Mouse (Mus musculus): ENCODE results near the gene Copa. TPM values are rescaled to one million over a fixed set of nuclear protein-coding genes. Genes with fewer than 3 reads are reported as not detected.

Gene Copa
- 157 and 163 TPM in 2 replicates for polyA plus RNA-seq (2014; fragmentation: Nextera tagmentation; extraction: Ambion mirVana)

DNA sequence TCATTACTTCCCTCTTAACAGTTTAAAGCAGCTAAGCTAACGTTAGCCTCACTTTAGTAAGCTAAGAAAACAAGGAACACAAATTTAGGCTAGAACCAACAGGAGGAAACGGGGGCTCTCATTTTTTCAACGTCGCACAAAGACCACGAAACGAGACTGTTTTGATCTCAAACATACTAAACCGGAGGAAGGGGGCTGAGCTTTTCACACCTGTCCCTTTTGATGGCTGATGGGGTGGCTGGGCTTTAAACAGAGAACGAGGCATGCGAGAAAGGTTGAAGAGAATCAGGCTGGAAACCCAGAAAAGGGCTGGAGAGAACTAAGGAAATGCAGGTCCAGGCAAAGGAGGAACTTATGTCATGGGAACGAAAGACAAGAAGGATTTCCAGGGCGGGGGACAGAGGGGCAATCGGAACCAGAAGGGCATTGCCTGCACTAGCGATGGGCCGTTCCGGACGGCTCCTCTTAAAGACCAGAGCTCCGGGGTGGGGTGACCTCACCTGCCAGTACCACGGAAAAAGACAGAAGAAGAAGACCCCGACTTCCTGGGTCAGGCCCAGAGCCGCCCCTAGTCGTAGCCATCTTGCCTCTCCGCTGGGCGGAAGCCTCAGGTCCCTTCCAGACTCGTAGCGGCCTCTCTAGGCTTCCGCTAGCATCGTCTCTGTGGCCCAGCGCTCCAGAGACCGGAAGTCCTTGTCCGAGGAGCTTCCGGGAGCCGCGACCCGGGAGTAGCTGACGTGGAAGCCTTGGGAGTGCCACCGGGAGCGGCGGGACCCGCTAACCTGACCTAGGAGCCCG, at the start of gene Copa, which contains the start of gene Ncstn:
TSS of gene Copa (plus strand) at position 429 of the 798 bp plus-strand sequence.
TSS of gene Ncstn (minus strand) at position 695 of the 798 bp plus-strand sequence.
- Histone ChIP-seq H3K9me3 (ENCODE audit: control insufficient read depth, low read length) (no peaks in the 10 kb centered on the region), H3K4me2 (ENCODE audit: low read length) (peak within 1 kb of the TSS; percentile 74), H3K9ac (ENCODE audit: low read length) (peak within 1 kb of the TSS; percentile 85), H3K4me3 (ENCODE audit: control insufficient read depth in 1 of 2, insufficient read depth in 1 of 2, low read depth in 1 of 2, low read length in 2 of 2) (peak within 1 kb of the TSS; percentile 78 to 93), H3K27ac (replicated peaks in 1 of 2; ENCODE audit: control insufficient read depth in 1 of 2, insufficient read depth in 1 of 2, low read depth in 2 of 2, low read length in 2 of 2) (peak within 1 kb of the TSS; percentile 82 to 84), H3K4me1 (ENCODE audit: control insufficient read depth in 2 of 2, insufficient read depth in 2 of 2, low read length in 2 of 2) (peaks cover 2 to 19% of the 10 kb centered on the region in 2 experiments; a peak in 2 of 4 replicates), H3K36me3 (ENCODE audit: control insufficient read depth, insufficient read depth, low read length) (peaks cover 42% of the 10 kb centered on the region), H3K27me3 (ENCODE audit: control insufficient read depth, insufficient read depth, low read length) (no peaks in the 10 kb centered on the region)
- peak; percentile 97 for ATAC-seq (ENCODE audit: insufficient number of reproducible peaks, insufficient read depth, low FRiP score, low read depth)
- under 1% methylated on average over 40 of the region's 40 CpGs for WGBS

DNA sequence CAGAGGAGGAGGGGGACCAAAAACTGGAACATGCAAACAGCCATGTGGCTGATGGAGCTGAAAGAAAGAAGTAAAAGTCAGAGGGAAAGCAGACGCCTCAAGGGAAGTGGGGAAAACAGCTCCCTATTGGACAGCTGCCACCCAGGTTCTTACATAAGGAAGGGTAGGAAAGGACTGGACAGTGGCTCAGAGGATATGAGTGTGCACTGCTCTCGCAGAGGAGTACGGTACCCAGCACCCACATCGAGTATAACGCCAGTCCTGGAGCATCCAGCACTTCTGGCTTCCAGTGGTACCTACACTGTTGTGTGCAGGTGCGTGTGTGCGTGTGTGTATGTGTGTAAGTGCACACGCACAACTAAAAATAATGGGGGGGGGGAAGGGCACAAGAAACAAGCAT, 35.9 kb upstream of the Copa start:
- Histone ChIP-seq H3K4me3 (ENCODE audit: control insufficient read depth in 1 of 2, insufficient read depth in 1 of 2, low read depth in 1 of 2, low read length in 2 of 2) (no peak overlapping the region), H3K9me3 (ENCODE audit: control insufficient read depth, low read length) (no peaks in the 10 kb centered on the region), H3K4me2 (ENCODE audit: low read length) (no peak overlapping the region), H3K36me3 (ENCODE audit: control insufficient read depth, insufficient read depth, low read length) (no peaks in the 10 kb centered on the region), H3K4me1 (ENCODE audit: control insufficient read depth in 2 of 2, insufficient read depth in 2 of 2, low read length in 2 of 2) (peaks cover 0 to 2% of the 10 kb centered on the region in 2 experiments; a peak in 1 of 4 replicates), H3K27me3 (ENCODE audit: control insufficient read depth, insufficient read depth, low read length) (0 out of 2 replicates have a peak, but pooled peaks cover 2% of the 10 kb centered on the region), H3K9ac (ENCODE audit: low read length) (no peak overlapping the region), H3K27ac (replicated peaks in 1 of 2; ENCODE audit: control insufficient read depth in 1 of 2, insufficient read depth in 1 of 2, low read depth in 2 of 2, low read length in 2 of 2) (no peak overlapping the region)
- ATAC-seq (ENCODE audit: insufficient number of reproducible peaks, insufficient read depth, low FRiP score, low read depth), result no peak
- 58% methylated on average over 8 of the region's 8 CpGs for WGBS

- H3K27ac ChIP-seq (replicated peaks in 1 of 2; ENCODE audit: control insufficient read depth in 1 of 2, insufficient read depth in 1 of 2, low read depth in 2 of 2, low read length in 2 of 2), result no peak overlapping the region
- no peaks in the 10 kb centered on the region for H3K9me3 ChIP-seq (ENCODE audit: control insufficient read depth, low read length)
- 16% methylated on average over 5 of the region's 5 CpGs for WGBS
- 0 out of 2 replicates have a peak overlapping the region, but pooled peaks have one; percentile 4 for H3K4me2 ChIP-seq (ENCODE audit: low read length)
- H3K9ac ChIP-seq (ENCODE audit: low read length), result peak overlapping the region; percentile 17; the same call in 1 of the 2 replicates
- H3K4me3 ChIP-seq (ENCODE audit: control insufficient read depth in 1 of 2, insufficient read depth in 1 of 2, low read depth in 1 of 2, low read length in 2 of 2), result no peak overlapping the region
- no peak for ATAC-seq (ENCODE audit: insufficient number of reproducible peaks, insufficient read depth, low FRiP score, low read depth)
- H3K27me3 ChIP-seq (ENCODE audit: control insufficient read depth, insufficient read depth, low read length), result peaks cover 6% of the 10 kb centered on the region; the same call in 1 of the 2 replicates
- H3K36me3 ChIP-seq (ENCODE audit: control insufficient read depth, insufficient read depth, low read length), result no peaks in the 10 kb centered on the region
- peaks cover 0 to 2% of the 10 kb centered on the region in 2 experiments; a peak in 1 of 4 replicates for H3K4me1 ChIP-seq (ENCODE audit: control insufficient read depth in 2 of 2, insufficient read depth in 2 of 2, low read length in 2 of 2)
Measured at GRCm38 (mm10) chr1:172046938-172047337, 35.4 kb upstream of the Copa start.

- peaks cover under 1 to 4% of the 10 kb centered on the region in 2 experiments; a peak in 2 of 4 replicates for H3K4me1 ChIP-seq (ENCODE audit: control insufficient read depth in 2 of 2, insufficient read depth in 2 of 2, low read length in 2 of 2)
- peak overlapping the region; percentile 16 to 17; a peak in 3 of 4 replicates for H3K4me3 ChIP-seq (ENCODE audit: control insufficient read depth in 1 of 2, insufficient read depth in 1 of 2, low read depth in 1 of 2, low read length in 2 of 2)
- ATAC-seq (ENCODE audit: insufficient number of reproducible peaks, insufficient read depth, low FRiP score, low read depth), result no peak
- H3K9ac ChIP-seq (ENCODE audit: low read length), result peak overlapping the region; percentile 50; the same call in 1 of the 2 replicates
- WGBS, result 33% methylated on average over 6 of the region's 6 CpGs
- no peaks in the 10 kb centered on the region for H3K9me3 ChIP-seq (ENCODE audit: control insufficient read depth, low read length)
- H3K27me3 ChIP-seq (ENCODE audit: control insufficient read depth, insufficient read depth, low read length), result peaks cover 19% of the 10 kb centered on the region; the same call in 1 of the 2 replicates
- peak overlapping the region; percentile 45 for H3K4me2 ChIP-seq (ENCODE audit: low read length)
- H3K36me3 ChIP-seq (ENCODE audit: control insufficient read depth, insufficient read depth, low read length), result no peaks in the 10 kb centered on the region
- 0 out of 4 replicates have a peak overlapping the region, but pooled peaks of 1 of the 2 experiments have one; percentile 3 for H3K27ac ChIP-seq (replicated peaks in 1 of 2; ENCODE audit: control insufficient read depth in 1 of 2, insufficient read depth in 1 of 2, low read depth in 2 of 2, low read length in 2 of 2)
Measured at GRCm38 (mm10) chr1:172048241-172048734, 34.0 kb upstream of the Copa start.

DNA sequence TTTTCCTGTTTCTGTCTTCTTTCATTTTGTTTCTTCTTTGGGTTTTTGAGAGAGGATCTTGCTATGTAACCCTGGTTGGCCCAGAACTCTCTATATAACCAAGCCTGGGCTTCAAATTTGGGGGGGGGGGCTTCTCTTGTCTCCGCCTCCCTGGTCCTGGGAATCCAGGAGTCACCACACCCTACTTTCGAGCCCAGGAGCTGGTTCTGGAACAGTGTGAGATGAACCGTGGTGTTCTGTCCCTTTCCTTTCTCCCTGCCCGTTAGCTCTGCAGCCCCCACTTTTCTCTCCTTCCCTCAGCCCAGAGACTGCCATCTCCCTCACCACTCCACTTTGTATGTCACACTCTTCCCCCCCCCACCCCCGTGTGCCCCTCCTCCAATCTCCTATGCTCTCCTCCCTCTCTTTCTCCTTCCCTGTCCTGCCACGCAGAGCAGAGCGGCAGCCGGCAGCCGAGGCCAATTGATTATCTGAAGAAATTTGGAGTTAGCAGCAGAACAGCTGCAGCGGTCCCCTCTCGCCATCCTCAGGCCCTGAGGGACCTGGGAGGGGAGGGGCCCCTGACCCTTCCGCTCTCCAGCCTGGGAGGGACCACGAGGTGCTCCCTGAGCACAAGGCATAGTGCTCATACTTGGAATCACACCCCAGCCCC, 33.1 kb upstream of the Copa start:
- no peak for ATAC-seq (ENCODE audit: insufficient number of reproducible peaks, insufficient read depth, low FRiP score, low read depth)
- Histone ChIP-seq H3K4me3 (ENCODE audit: control insufficient read depth in 1 of 2, insufficient read depth in 1 of 2, low read depth in 1 of 2, low read length in 2 of 2) (no peak overlapping the region), H3K27ac (replicated peaks in 1 of 2; ENCODE audit: control insufficient read depth in 1 of 2, insufficient read depth in 1 of 2, low read depth in 2 of 2, low read length in 2 of 2) (no peak overlapping the region), H3K36me3 (ENCODE audit: control insufficient read depth, insufficient read depth, low read length) (no peaks in the 10 kb centered on the region), H3K27me3 (ENCODE audit: control insufficient read depth, insufficient read depth, low read length) (peaks cover 29% of the 10 kb centered on the region), H3K9ac (ENCODE audit: low read length) (no peak overlapping the region), H3K4me1 (ENCODE audit: control insufficient read depth in 2 of 2, insufficient read depth in 2 of 2, low read length in 2 of 2) (peaks cover 10 to 11% of the 10 kb centered on the region in 2 experiments), H3K9me3 (ENCODE audit: control insufficient read depth, low read length) (no peaks in the 10 kb centered on the region), H3K4me2 (ENCODE audit: low read length) (no peak overlapping the region)
- 31% methylated on average over 13 of the region's 13 CpGs for WGBS

GRCm38 (mm10) chr1:172052766-172053279, 29.5 kb upstream of the Copa start:
- H3K36me3 ChIP-seq (ENCODE audit: control insufficient read depth, insufficient read depth, low read length), result no peaks in the 10 kb centered on the region
- H3K9ac ChIP-seq (ENCODE audit: low read length), result no peak overlapping the region
- peaks cover 10 to 12% of the 10 kb centered on the region in 2 experiments for H3K4me1 ChIP-seq (ENCODE audit: control insufficient read depth in 2 of 2, insufficient read depth in 2 of 2, low read length in 2 of 2)
- no peaks in the 10 kb centered on the region for H3K9me3 ChIP-seq (ENCODE audit: control insufficient read depth, low read length)
- no peak overlapping the region for H3K27ac ChIP-seq (replicated peaks in 1 of 2; ENCODE audit: control insufficient read depth in 1 of 2, insufficient read depth in 1 of 2, low read depth in 2 of 2, low read length in 2 of 2)
- no peak for ATAC-seq (ENCODE audit: insufficient number of reproducible peaks, insufficient read depth, low FRiP score, low read depth)
- H3K27me3 ChIP-seq (ENCODE audit: control insufficient read depth, insufficient read depth, low read length), result peaks cover 56% of the 10 kb centered on the region
- no peak overlapping the region for H3K4me3 ChIP-seq (ENCODE audit: control insufficient read depth in 1 of 2, insufficient read depth in 1 of 2, low read depth in 1 of 2, low read length in 2 of 2)
- WGBS, result 5% methylated on average over 10 of the region's 10 CpGs
- H3K4me2 ChIP-seq (ENCODE audit: low read length), result peak overlapping the region; percentile 79; the same call in 1 of the 2 replicates

Measured in heart, embryonic 14.5 days (tissue).